In the genomic region with DNA sequence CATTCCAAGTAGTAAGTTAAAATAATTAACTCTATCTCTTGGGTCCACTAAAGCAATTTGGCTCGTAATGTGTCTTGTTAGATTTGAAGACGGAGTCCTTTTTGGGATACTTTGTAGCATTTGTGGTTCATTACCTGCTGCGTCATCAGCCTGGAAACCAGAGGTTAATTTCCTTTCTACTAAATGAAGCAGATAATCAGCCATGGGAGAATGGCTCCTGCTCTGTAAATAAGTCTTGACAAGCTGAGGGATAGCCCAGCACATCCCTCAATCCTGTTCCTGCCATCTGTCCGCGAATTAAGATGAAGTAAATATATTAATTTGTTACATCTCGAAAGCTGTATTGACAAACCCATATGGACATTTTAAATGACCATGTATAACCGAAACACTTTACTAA, we compare ENCODE assay signal across 21 mouse cellular contexts.
A peak's percentile ranks its signal among the peaks of the same experiment; 100 is the strongest.
DNase-seq lines count a peak whose midpoint lies in the region; ATAC-seq and TF ChIP-seq lines count a peak whose summit lies in the region.
"Had no signal": no experiment of that assay in that cellular context is flagged by ENCODE, and none has a peak within 500 bp of the region (broad histone marks: within the 10 kb centered on the region; RNA-seq: fewer than 3 reads in every experiment).

No protein-coding gene starts in this region.

- H3K4me2 ChIP-seq in hindbrain, embryonic 16.5 days (ENCODE audit: low read length), result no peak overlapping the region
- H3K4me2 ChIP-seq in hindbrain, embryonic 11.5 days (replicated peaks; ENCODE audit: low read depth, low read length), result no peak overlapping the region
- H3K4me2 ChIP-seq: embryonic facial prominence, embryonic 15.5 days; intestine, embryonic 15.5 days had no signal

- no peak for TF ChIP-seq POLR2A in brain, embryonic 14.5 days (IDR thresholded peaks at IDR 0.05; ENCODE audit: borderline replicate concordance, extremely low read depth, insufficient read depth, insufficient read length, poor library complexity, severe bottlenecking)

- H3K4me1 ChIP-seq in hindbrain, embryonic 16.5 days (ENCODE audit: control insufficient read depth, insufficient read depth, low read depth, low read length), result no peaks in the 10 kb centered on the region
- H3K4me1 ChIP-seq in hindbrain, embryonic 11.5 days (replicated peaks; ENCODE audit: control insufficient read depth, insufficient read depth, low read length), result no peaks in the 10 kb centered on the region
- H3K4me1 ChIP-seq: embryonic facial prominence, embryonic 15.5 days; heart, embryonic 10.5 days; intestine, embryonic 15.5 days had no signal

- peak; percentile 48; the same call in 1 of the 2 replicates for ATAC-seq in hindbrain, embryonic 16.5 days
- ATAC-seq in hindbrain, embryonic 11.5 days (ENCODE audit: low FRiP score), result no peak
- ATAC-seq: activated CD4-positive, CD25-positive, alpha-beta regulatory T cell, adult 4 months; forebrain, embryonic 16.5 days; intestine, embryonic 15.5 days; Patski had no signal

- no peaks in the 10 kb centered on the region for H3K36me3 ChIP-seq in hindbrain, embryonic 16.5 days (ENCODE audit: control insufficient read depth, insufficient read depth, low read length)
- no peaks in the 10 kb centered on the region for H3K36me3 ChIP-seq in hindbrain, embryonic 11.5 days (ENCODE audit: control insufficient read depth, insufficient read depth, low read length)
- H3K36me3 ChIP-seq: embryonic facial prominence, embryonic 15.5 days; heart, embryonic 10.5 days; intestine, embryonic 15.5 days had no signal

- no peak overlapping the region for H3K9ac ChIP-seq in hindbrain, embryonic 16.5 days (ENCODE audit: low read depth, low read length)
- H3K9ac ChIP-seq in hindbrain, embryonic 11.5 days (ENCODE audit: low read depth, low read length), result no peak overlapping the region
- H3K9ac ChIP-seq: embryonic facial prominence, embryonic 15.5 days; intestine, embryonic 15.5 days had no signal

- no peaks in the 10 kb centered on the region for H3K9me3 ChIP-seq in hindbrain, embryonic 16.5 days (ENCODE audit: control insufficient read depth, low read length)
- no peaks in the 10 kb centered on the region for H3K9me3 ChIP-seq in hindbrain, embryonic 11.5 days (ENCODE audit: control insufficient read depth, low read length)
- H3K9me3 ChIP-seq: embryonic facial prominence, embryonic 15.5 days; heart, embryonic 10.5 days; intestine, embryonic 15.5 days had no signal

- no peak overlapping the region for H3K27ac ChIP-seq in hindbrain, embryonic 16.5 days (ENCODE audit: low read depth, low read length)
- H3K27ac ChIP-seq in hindbrain, embryonic 11.5 days (ENCODE audit: low read depth, low read length), result no peak overlapping the region
- H3K27ac ChIP-seq: embryonic facial prominence, embryonic 15.5 days; heart, embryonic 10.5 days; intestine, embryonic 15.5 days had no signal

- DNase-seq in embryo, embryonic 10.5 days (ENCODE audit: low spot score), result peak; percentile 8
- DNase-seq in embryo, embryonic 9.5 days (ENCODE audit: extremely low spot score), result no peak
- no peak for DNase-seq in hindbrain, embryonic 11.5 days (ENCODE audit: low spot score)
- DNase-seq in brain, embryonic 14.5 days (ENCODE audit: low read depth), result peak; percentile 31
- peak; percentile 4 for DNase-seq in retina, postnatal 7 days (ENCODE audit: low read depth, low spot score)
- DNase-seq in layer of hippocampus, adult 8-10 months (ENCODE audit: low spot score in 2 of 2), result no peak
- DNase-seq: adrenal gland, postnatal 14 days; cerebellum, adult 18-20 months; cerebellum, adult 9-11 months; gastrocnemius, postnatal 10 days; heart, adult 18-20 months; heart, postnatal 10 days; heart, postnatal 4 days had no signal

- H3K27me3 ChIP-seq in hindbrain, embryonic 16.5 days (replicated peaks; ENCODE audit: control insufficient read depth, insufficient read depth, low read length), result no peaks in the 10 kb centered on the region
- H3K27me3 ChIP-seq in hindbrain, embryonic 11.5 days (ENCODE audit: control insufficient read depth, insufficient read depth, low read length), result no peaks in the 10 kb centered on the region
- H3K27me3 ChIP-seq: embryonic facial prominence, embryonic 15.5 days; intestine, embryonic 15.5 days; Patski had no signal

- H3K4me3 ChIP-seq in hindbrain, embryonic 16.5 days (ENCODE audit: low read length), result no peak overlapping the region
- no peak overlapping the region for H3K4me3 ChIP-seq in hindbrain, embryonic 11.5 days (ENCODE audit: low read depth, low read length)
- H3K4me3 ChIP-seq: embryonic facial prominence, embryonic 15.5 days; erythroblast, embryonic 14.5 days; heart, embryonic 10.5 days; intestine, embryonic 15.5 days had no signal

- WGBS in hindbrain, embryonic 16.5 days, result 61% methylated on average over 7 of the region's 7 CpGs
- 79% methylated on average over 7 of the region's 7 CpGs for WGBS in hindbrain, embryonic 11.5 days

- TF ChIP-seq CTCF in brain, embryonic 14.5 days (IDR thresholded peaks at IDR 0.05; ENCODE audit: borderline replicate concordance, extremely low read depth, insufficient read depth, insufficient read length), result no peak

Comparison
In these comparisons a context has a peak if more than half of its experiments do, and no peak if none do; other contexts are left out.
1. DNase-seq: peak in embryo, embryonic 10.5 days (single experiment), brain, embryonic 14.5 days (single experiment) and retina, postnatal 7 days (single experiment); none in embryo, embryonic 9.5 days (single experiment), hindbrain, embryonic 11.5 days (single experiment) and layer of hippocampus, adult 8-10 months (0 of 2).